Mouse (Mus musculus) brain, adult 2 months (tissue): ENCODE measurements at regions not wholly inside any gene's neighbourhood (a gene's known extent, or its start where the extent isn't known, plus 50 kb on each side); places are given as distances from the start of the nearest gene placed in this dataset.

ENCODE experiments used
- DNase-seq: peaks from one replicate; pipeline ENCODE4 v3.0.0; 2011; ENCODE audit warnings: low read depth, low spot score

GRCm38 (mm10) chr11:56442381-56442780, 401.6 kb upstream of the Nmur2 start:
- peak; percentile 13 for DNase-seq

- DNase-seq: peak; percentile 2
Observed at GRCm38 (mm10) chr11:56441071-56441470, 400.3 kb upstream of the Nmur2 start.

- peak; percentile 40 for DNase-seq
Observed at GRCm38 (mm10) chr11:56431089-56431488, 390.3 kb upstream of the Nmur2 start.

GRCm38 (mm10) chr11:56384761-56385160, 344.0 kb upstream of the Nmur2 start:
- DNase-seq: no peak

GRCm38 (mm10) chr11:56377535-56377934, 336.7 kb upstream of the Nmur2 start:
- peak; percentile 72 for DNase-seq

- peak; percentile 24 for DNase-seq
Observed at GRCm38 (mm10) chr11:56374329-56374728, 333.5 kb upstream of the Nmur2 start.

- DNase-seq: no peak
Observed at GRCm38 (mm10) chr11:56373624-56374023, 332.8 kb upstream of the Nmur2 start.

GRCm38 (mm10) chr11:56357690-56358089, 316.9 kb upstream of the Nmur2 start:
- no peak for DNase-seq

- DNase-seq: peak; percentile 39
Observed at GRCm38 (mm10) chr11:56351798-56352366, 311.1 kb upstream of the Nmur2 start.

GRCm38 (mm10) chr11:56351231-56351630, 310.4 kb upstream of the Nmur2 start:
- no peak for DNase-seq

GRCm38 (mm10) chr11:56349766-56350165, 309.0 kb upstream of the Nmur2 start:
- DNase-seq: no peak

GRCm38 (mm10) chr11:56348408-56348807, 307.6 kb upstream of the Nmur2 start:
- peak; percentile 52 for DNase-seq

GRCm38 (mm10) chr11:56343083-56343482, 302.3 kb upstream of the Nmur2 start:
- peak; percentile 35 for DNase-seq

- no peak for DNase-seq
Observed at GRCm38 (mm10) chr11:56341731-56342130, 300.9 kb upstream of the Nmur2 start.

GRCm38 (mm10) chr11:56341040-56341439, 300.2 kb upstream of the Nmur2 start:
- no peak for DNase-seq

GRCm38 (mm10) chr11:56338511-56338910, 297.7 kb upstream of the Nmur2 start:
- DNase-seq: no peak

- DNase-seq: peak; percentile 73
Observed at GRCm38 (mm10) chr11:56335937-56336336, 295.1 kb upstream of the Nmur2 start.

GRCm38 (mm10) chr11:56320293-56320692, 279.5 kb upstream of the Nmur2 start:
- DNase-seq: no peak

GRCm38 (mm10) chr11:56315221-56315987, 274.6 kb upstream of the Nmur2 start:
- DNase-seq: peak; percentile 22

GRCm38 (mm10) chr11:56309549-56309948, 268.7 kb upstream of the Nmur2 start:
- no peak for DNase-seq

GRCm38 (mm10) chr11:56308383-56309105, 267.7 kb upstream of the Nmur2 start:
- DNase-seq: no peak

GRCm38 (mm10) chr11:56307051-56307450, 266.2 kb upstream of the Nmur2 start:
- peak; percentile 12 for DNase-seq
